Mouse (Mus musculus): Measurements from ENCODE around the gene Vmn2r94. TPM values are rescaled to one million over a fixed set of nuclear protein-coding genes. Genes with fewer than 3 reads are reported as not detected.

Vmn2r94 gene
- not detected in 2 replicates for polyA plus RNA-seq (2015; fragmentation: Nextera tagmentation; extraction: Ambion mirVana)

- no peaks in the 10 kb centered on the region for H3K27me3 ChIP-seq
- H3K4me2 ChIP-seq, result no peak within 1 kb of the TSS
- no peaks in the 10 kb centered on the region for H3K4me1 ChIP-seq (replicated peaks)
- H3K27ac ChIP-seq, result no peak within 1 kb of the TSS
- no peak within 1 kb of the TSS for H3K9ac ChIP-seq
- H3K4me3 ChIP-seq (replicated peaks), result no peak within 1 kb of the TSS
- ATAC-seq (ENCODE audit: low read depth) (no peak), DNase-seq (no peak)
- 40% methylated on average over 2 of the region's 2 CpGs for WGBS (ENCODE audit: insufficient replicate concordance)
- H3K9me3 ChIP-seq (replicated peaks), result no peaks in the 10 kb centered on the region
- H3K36me3 ChIP-seq, result no peaks in the 10 kb centered on the region
Measured at GRCm38 (mm10) chr17:18277656-18278055, at the start of gene Vmn2r94. Gene Vmn2r94, minus strand, starts transcription at chr17:18277756.

- H3K36me3 ChIP-seq, result no peaks in the 10 kb centered on the region
- WGBS (ENCODE audit: insufficient replicate concordance), result 85% methylated on average over 2 of the region's 2 CpGs
Measured at GRCm38 (mm10) chr17:18323031-18323430, 45.5 kb upstream of the Vmn2r94 start.

GRCm38 (mm10) chr17:18297799-18298198 is 20.2 kb upstream of the Vmn2r94 start, which contains the start of gene Vmn2r93:
Gene Vmn2r93, plus strand, starts transcription at chr17:18298099.
- no peak within 1 kb of the TSS for H3K27ac ChIP-seq
- no peaks in the 10 kb centered on the region for H3K36me3 ChIP-seq
- H3K4me1 ChIP-seq (replicated peaks), result no peaks in the 10 kb centered on the region
- WGBS (ENCODE audit: insufficient replicate concordance), result 29% methylated on average over 1 of the region's 1 CpGs
- ATAC-seq (ENCODE audit: low read depth), result no peak
- no peak for DNase-seq
- no peak within 1 kb of the TSS for H3K9ac ChIP-seq
- H3K4me3 ChIP-seq (replicated peaks), result no peak within 1 kb of the TSS
- peaks cover 2% of the 10 kb centered on the region; the same call in 1 of the 2 replicates for H3K9me3 ChIP-seq (replicated peaks)
- no peak within 1 kb of the TSS for H3K4me2 ChIP-seq
- no peaks in the 10 kb centered on the region for H3K27me3 ChIP-seq

More at GRCm38 (mm10) chr17:18323031-18323430, 45.5 kb upstream of the Vmn2r94 start:
- ATAC-seq (ENCODE audit: low read depth) (no peak), DNase-seq (no peak)
- Histone ChIP-seq H3K9ac (no peak overlapping the region), H3K4me1 (replicated peaks) (no peaks in the 10 kb centered on the region), H3K9me3 (replicated peaks) (no peaks in the 10 kb centered on the region), H3K27me3 (no peaks in the 10 kb centered on the region), H3K4me2 (no peak overlapping the region), H3K4me3 (replicated peaks) (no peak overlapping the region), H3K27ac (no peak overlapping the region)

GRCm38 (mm10) chr17:18236931-18237330 is 40.6 kb downstream of the Vmn2r94 start:
- H3K9me3 ChIP-seq (replicated peaks), result no peaks in the 10 kb centered on the region
- no peaks in the 10 kb centered on the region for H3K4me1 ChIP-seq (replicated peaks)
- no peak overlapping the region for H3K4me2 ChIP-seq
- no peaks in the 10 kb centered on the region for H3K27me3 ChIP-seq
- 62% methylated on average over 14 of the region's 14 CpGs for WGBS (ENCODE audit: insufficient replicate concordance)
- no peak overlapping the region for H3K4me3 ChIP-seq (replicated peaks)
- H3K9ac ChIP-seq, result no peak overlapping the region
- no peak overlapping the region for H3K27ac ChIP-seq
- no peak for DNase-seq
- no peaks in the 10 kb centered on the region for H3K36me3 ChIP-seq
- no peak for ATAC-seq (ENCODE audit: low read depth)

- H3K4me2 ChIP-seq, result no peak overlapping the region
- H3K27me3 ChIP-seq, result no peaks in the 10 kb centered on the region
- no peaks in the 10 kb centered on the region for H3K9me3 ChIP-seq (replicated peaks)
- H3K36me3 ChIP-seq, result no peaks in the 10 kb centered on the region
- ATAC-seq (ENCODE audit: low read depth), result no peak
- no peak overlapping the region for H3K27ac ChIP-seq
- no peak overlapping the region for H3K9ac ChIP-seq
- H3K4me1 ChIP-seq (replicated peaks), result no peaks in the 10 kb centered on the region
- 47% methylated on average over 2 of the region's 2 CpGs for WGBS (ENCODE audit: insufficient replicate concordance)
- H3K4me3 ChIP-seq (replicated peaks), result no peak overlapping the region
- DNase-seq, result no peak
Measured at GRCm38 (mm10) chr17:18231996-18232395, 45.6 kb downstream of the Vmn2r94 start.

GRCm38 (mm10) chr17:18221300-18221699 is 56.3 kb downstream of the Vmn2r94 start:
- Histone ChIP-seq H3K9me3 (replicated peaks) (0 out of 2 replicates have a peak, but pooled peaks cover 7% of the 10 kb centered on the region), H3K4me3 (replicated peaks) (no peak overlapping the region)

More at GRCm38 (mm10) chr17:18221300-18221699, 56.3 kb downstream of the Vmn2r94 start:
- ATAC-seq (ENCODE audit: low read depth) (no peak), DNase-seq (no peak)
- no peaks in the 10 kb centered on the region for H3K4me1 ChIP-seq (replicated peaks)
- no peaks in the 10 kb centered on the region for H3K36me3 ChIP-seq
- no peak overlapping the region for H3K27ac ChIP-seq
- no peak overlapping the region for H3K4me2 ChIP-seq
- H3K27me3 ChIP-seq, result no peaks in the 10 kb centered on the region
- no peak overlapping the region for H3K9ac ChIP-seq

Other genes starting within 250 kb of the Vmn2r94 start
- not detected in 2 replicates for gene Vmn2r124, start 228.3 kb downstream of the Vmn2r94 start, polyA plus RNA-seq (2015; fragmentation: Nextera tagmentation; extraction: Ambion mirVana)
- gene Vmn2r91, start 192.7 kb downstream of the Vmn2r94 start, polyA plus RNA-seq (2015; fragmentation: Nextera tagmentation; extraction: Ambion mirVana), result not detected in 2 replicates
- not detected in 2 replicates for gene Vmn2r92, start 125.9 kb downstream of the Vmn2r94 start, polyA plus RNA-seq (2015; fragmentation: Nextera tagmentation; extraction: Ambion mirVana)
- gene Vmn2r93, start 20.3 kb upstream of the Vmn2r94 start, polyA plus RNA-seq (2015; fragmentation: Nextera tagmentation; extraction: Ambion mirVana), result not detected in 2 replicates
- gene Vmn2r95, start 146.3 kb upstream of the Vmn2r94 start, polyA plus RNA-seq (2015; fragmentation: Nextera tagmentation; extraction: Ambion mirVana), result not detected in 2 replicates

Data from liver, embryonic 13.5 days (tissue).